Mouse (Mus musculus) liver, adult 2 months (tissue): ENCODE measurements at regions not wholly inside any gene's neighbourhood (a gene's known extent, or its start where the extent isn't known, plus 50 kb on each side); places are given as distances from the start of the nearest gene placed in this dataset.

ENCODE experiments used
- CTCF ChIP-seq: fragments of 200-500 bp; IDR thresholded peaks from 2 replicates; pipeline ENCODE4 v1.5.1; 2011; ENCODE audit warnings: low read depth, low read length, control low read depth
- POLR2A ChIP-seq: fragments of 200-500 bp; IDR thresholded peaks from 2 replicates; pipeline ENCODE4 v1.6.1; 2011; ENCODE audit warnings: low read length, control low read depth; ENCODE audit not compliant: insufficient read depth; ENCODE audit errors: extremely low read depth

DNA sequence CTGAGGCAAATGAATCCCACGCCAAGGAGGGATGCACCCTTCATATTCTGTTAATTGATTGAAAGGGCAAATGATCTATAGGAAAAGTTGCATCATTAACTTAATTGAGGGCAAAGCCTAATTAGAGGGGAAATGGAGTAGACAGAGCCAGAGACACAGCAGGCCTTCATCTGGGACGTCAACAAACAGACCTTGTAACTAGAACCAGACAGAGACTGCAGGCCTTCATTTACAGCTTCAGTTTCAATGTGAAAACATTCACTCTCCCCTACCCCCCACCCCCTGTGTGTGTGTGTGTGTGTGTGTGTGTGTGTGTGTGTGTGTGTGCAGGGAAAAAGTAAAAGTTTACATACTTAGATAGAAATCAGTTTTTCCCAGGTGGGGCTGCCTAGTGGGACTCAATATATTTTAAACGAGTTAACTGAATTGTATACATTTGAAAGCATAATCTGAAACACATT is 97.2 kb downstream of the Spry2 start:
- TF ChIP-seq CTCF = no peak
- no peak for TF ChIP-seq POLR2A
